Mouse (Mus musculus): ENCODE results near the gene Ccnj. TPM values are rescaled to one million over a fixed set of nuclear protein-coding genes. Genes with fewer than 3 reads are reported as not detected.

Gene Ccnj
- total RNA-seq (2015), result 3.9 and 4.6 TPM in 2 replicates
- total RNA-seq (2017), result 5.5 and 8.4 TPM in 2 replicates

DNA sequence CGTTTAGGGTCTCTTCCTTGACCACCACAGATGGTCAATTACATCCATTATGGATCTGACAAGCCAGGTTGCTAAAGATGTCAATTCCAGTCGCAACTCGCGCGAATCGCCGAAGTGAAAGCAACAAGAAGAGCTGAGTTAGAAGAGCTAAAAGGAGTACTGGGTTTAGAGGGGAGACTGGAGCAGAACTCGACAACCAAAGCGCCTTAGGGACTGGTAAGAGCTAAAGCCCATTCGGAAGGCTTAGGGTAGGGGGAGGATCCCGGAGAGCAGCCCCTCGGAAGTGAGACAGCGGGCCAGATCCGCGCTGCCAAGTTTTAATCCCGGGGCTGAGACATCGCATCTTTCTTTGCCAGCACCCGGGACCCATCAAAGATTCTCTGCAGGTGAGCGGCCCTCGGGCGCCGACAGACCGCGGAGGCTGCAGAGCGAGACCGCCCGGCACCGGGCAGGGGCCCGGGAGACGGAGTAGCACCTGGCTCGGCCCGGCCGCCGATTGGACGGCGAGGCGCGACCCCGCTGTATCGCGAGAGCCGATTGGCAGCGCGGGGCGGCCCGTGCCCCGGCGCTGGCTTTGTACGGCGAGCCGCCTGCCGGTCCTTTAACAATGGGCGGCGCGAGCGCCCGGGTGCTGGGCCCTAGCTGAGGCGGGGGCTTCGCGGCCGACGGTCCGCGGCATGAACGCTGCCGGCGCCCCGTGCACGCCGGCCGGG is at the start of gene Ccnj:
TSS of gene Ccnj (plus strand) at position 577 of the 713 bp plus-strand sequence.
- peak; percentile 88 for ATAC-seq (replicated peaks; ENCODE audit: poor library complexity)

- peak; percentile 46; the same call in 1 of the 2 replicates for ATAC-seq (replicated peaks; ENCODE audit: poor library complexity)
Observed at GRCm38 (mm10) chr19:40788004-40788714, 42.9 kb upstream of the Ccnj start.

DNA sequence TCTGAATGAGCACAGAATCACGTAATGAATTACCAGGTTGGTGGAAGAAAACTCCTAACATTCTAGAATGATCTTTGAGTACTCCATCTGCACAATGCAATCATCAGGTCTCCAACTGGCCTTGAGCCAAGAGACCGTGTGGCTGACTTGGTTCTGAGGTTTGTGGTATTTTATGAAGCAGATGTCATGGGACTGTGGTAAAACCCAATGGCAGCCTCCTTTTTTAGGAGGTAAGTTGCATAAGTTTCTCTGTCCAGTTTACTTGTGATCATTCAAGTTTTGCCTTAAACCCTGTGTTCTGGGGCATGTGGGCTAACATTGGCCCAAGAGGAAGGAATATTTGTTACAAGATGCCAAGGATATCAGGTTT is 42.4 kb upstream of the Ccnj start:
- peak; percentile 83 for ATAC-seq (replicated peaks; ENCODE audit: poor library complexity)

GRCm38 (mm10) chr19:40805176-40805737 is 25.8 kb upstream of the Ccnj start:
- ATAC-seq (replicated peaks; ENCODE audit: poor library complexity), result no peak

DNA sequence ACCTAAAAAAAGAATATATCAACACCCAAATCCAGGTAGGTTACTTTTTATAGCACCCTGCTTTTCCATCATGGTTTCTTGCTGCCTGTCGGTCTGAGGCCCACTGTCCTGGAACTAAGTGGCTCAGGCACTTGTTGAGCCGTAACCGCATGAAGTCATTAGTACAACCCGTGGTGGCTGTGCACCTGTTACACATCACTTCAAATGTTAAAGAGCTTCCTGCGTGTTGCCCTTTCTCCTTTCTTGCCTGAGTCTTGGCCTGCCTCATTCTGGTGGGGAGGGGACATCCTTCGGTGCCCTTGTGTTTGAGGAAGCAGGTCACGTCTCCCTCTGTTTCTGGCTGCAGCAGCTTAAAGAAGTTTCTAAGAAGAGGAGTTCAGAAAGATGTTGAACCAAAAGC is 21.2 kb upstream of the Ccnj start:
- ATAC-seq (replicated peaks; ENCODE audit: poor library complexity), result peak; percentile 33

DNA sequence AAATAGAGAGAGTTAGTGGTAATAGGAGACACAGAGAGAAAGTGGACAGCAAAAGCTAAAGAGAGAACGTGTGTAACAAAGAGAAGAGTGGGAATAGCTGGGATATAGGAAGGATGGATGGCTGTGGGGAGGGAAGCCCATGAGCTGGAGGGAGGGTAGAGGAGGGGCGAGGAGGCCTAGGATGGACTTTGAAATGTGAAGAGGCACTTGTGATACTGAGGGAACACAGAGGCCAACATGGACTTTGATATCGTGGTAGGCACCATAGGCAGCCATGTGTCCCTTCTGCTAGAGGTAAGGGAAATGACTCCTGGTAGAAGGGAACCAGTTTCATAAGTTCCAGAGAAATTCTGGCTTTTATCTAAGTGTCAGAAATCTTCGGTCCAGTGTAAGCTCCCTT is 19.2 kb upstream of the Ccnj start:
- no peak for ATAC-seq (replicated peaks; ENCODE audit: poor library complexity)

DNA sequence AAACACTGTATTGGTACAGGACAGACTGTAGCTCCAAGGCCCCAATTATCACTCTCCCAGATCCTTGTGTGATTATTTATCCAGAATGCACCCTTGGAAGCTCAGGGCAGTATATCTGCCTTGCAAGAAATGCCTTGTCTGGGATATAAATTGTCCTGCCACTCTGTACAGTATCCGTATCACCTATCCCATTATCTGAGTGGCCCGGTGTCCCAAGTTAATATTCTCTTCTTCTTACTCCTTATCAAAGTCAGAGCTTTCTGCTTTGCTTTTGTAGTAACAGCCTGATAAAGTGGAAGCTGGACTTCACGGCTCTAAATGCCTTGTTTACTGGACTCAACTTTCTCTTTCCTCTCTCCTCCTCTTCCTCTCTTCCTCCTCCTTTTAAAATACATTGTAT is 18.3 kb upstream of the Ccnj start:
- no peak for ATAC-seq (replicated peaks; ENCODE audit: poor library complexity)

DNA sequence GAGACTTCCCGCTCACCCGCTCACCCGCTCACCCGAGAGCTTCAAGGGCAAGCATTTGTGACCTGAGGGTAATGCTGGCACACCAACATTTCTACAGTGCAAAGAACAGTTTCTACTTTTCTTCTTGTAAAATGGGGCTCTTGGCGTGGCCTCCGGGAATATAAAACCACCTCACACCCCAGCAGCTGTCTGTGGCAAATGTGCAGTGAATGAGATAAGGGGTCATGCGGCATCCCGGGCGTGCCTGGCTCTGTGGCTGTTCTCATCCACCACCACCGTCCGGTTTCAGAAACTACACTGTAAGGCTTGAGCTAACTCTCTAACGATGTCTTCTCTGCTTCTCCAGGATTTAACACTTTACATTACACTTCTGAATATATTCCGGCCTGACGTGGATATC is 17.7 kb upstream of the Ccnj start:
- peak; percentile 90 for ATAC-seq (replicated peaks; ENCODE audit: poor library complexity)

- no peak for ATAC-seq (replicated peaks; ENCODE audit: poor library complexity)
Observed at GRCm38 (mm10) chr19:40815645-40816183, 15.4 kb upstream of the Ccnj start.

DNA sequence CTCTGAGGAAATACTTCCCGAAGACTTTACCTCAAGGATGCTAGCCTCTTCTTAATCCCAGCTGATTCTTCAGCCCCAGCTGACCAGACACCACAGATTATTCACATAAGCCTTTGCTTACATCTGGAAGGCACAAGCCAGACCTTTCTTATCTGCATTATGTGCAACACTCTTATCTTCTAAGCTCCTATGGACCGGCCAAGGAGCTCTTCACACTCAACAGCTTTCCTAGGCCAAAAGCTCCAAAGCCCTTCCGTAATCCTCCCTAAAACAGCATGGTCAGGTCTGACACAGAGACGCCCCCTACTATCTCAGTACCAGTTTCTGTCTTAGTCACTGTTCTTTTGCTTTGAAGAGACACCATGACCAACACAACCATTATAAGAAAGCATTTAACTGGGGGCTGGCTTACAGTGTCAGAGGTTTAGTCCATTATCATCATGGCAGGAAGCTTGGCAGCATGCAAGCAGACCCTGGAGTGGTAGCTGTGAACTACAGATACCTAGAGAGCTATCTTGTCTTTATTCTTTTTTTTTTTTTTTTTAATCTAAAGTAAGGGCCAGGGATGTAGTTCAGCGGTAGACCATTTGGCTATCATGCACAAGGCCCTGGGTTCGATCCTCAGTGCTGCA is 13.1 kb upstream of the Ccnj start:
- ATAC-seq (replicated peaks; ENCODE audit: poor library complexity), result peak; percentile 35

DNA sequence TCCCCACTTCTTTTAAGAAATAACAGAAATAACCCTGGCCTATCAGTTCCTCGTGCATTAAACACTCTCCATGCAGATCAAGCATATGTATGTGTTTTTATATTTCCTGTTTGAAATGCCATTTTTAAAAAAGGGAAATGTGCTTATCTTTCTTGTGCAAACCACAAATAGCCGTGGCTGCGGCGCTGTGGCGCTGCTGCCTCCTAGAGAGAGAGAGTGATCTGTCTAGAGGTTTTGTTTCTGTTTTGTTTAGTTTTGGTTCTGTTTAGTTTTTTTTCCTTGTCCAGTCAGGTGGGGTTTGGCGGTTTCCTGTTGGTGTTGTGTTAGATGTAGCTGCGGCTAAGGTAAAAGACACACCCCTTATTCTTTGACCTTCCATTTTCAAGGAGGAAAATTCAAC is 12.3 kb upstream of the Ccnj start:
- ATAC-seq (replicated peaks; ENCODE audit: poor library complexity), result peak; percentile 85

DNA sequence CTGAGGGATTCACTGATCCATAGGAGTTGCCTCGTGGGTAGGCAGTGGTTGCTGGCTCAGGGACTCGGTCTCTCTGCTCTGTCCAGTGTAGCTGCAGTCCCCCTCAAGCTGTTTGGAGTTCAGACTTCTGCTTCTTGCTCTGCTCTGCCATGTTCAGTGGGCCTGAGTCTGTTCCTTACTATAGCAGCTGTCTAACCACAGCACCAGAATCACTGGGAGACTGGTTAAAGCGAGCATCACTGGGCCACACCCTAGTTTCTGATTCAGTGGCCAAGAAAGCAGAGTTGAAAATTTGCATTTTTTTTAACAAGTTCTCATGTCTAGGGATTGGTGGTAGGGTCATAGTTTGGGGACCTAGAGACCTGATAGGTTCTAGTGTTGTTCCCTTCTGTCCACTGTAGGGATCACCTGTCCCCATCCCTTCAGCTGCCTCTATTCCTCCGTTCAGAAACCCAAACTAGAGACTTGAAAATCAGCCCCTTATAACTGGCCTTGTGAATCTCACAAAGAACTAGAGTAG is 9.7 kb upstream of the Ccnj start:
- no peak for ATAC-seq (replicated peaks; ENCODE audit: poor library complexity)

- peak; percentile 54 for ATAC-seq (replicated peaks; ENCODE audit: poor library complexity)
Observed at GRCm38 (mm10) chr19:40825636-40826035, 5.4 kb upstream of the Ccnj start.

- 0 out of 2 replicates have a peak, but pooled peaks have one; percentile 21 for ATAC-seq (replicated peaks; ENCODE audit: poor library complexity)
Observed at GRCm38 (mm10) chr19:40826735-40827134, 4.3 kb upstream of the Ccnj start.

DNA sequence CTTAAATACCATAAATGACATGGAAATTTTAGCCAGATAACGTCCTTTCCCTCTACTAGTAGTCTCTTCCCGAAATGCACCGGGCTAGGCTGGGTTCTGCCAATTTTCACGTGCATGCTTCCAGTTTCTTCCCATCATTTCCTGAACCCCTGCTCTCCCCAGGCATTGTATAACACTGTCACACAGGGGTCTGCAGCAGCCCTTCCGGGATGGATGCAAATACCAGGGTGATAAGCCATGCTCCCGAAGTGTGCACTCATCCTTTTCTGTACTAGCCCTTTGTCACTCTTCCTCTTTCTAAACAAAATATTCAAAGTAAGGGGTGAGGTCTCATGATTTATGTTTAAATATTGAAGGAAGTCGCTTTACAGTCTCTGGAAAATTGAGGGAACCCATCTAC is 881 bp upstream of the Ccnj start:
- no peak for ATAC-seq (replicated peaks; ENCODE audit: poor library complexity)

DNA sequence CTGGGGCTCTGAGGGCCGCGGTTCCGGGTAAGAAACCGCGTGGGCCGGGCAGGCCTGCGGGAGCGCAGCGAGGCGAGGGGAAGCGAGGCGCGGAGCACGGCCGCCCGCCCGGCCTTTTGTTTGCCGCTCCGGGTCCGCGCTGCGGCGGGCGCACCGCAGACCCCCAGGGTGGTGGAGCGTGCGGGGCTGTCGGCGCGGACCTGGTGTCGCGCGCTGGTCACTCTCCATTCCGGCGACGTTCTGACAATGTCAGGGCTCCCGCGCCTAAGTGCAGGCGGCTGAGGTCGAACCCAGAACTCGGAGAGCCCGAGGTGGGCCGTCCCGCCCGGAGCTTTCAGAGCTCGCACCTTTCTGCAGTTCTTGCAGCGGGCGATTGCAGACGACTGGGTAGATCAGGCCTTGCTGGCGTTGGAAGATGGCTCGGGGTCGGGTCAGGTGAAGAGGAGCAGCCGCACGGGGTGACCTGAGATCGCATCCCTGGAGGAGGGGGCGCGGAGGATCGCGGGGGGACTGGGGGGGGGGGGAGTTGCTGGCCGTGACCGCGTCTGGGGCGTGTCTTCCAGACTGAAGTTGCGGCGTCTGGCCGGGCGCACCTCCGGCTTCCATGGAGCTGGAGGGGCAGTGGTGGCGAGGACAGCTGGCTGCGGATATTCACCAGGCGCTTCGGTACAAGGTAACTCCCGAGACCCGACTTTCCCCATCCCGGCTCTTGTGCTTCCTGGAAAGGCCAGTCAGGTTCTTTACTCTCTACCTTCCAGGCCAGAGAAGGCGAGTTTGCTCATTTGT is 530 bp downstream of the Ccnj start:
- ATAC-seq (replicated peaks; ENCODE audit: poor library complexity), result peak; percentile 37

DNA sequence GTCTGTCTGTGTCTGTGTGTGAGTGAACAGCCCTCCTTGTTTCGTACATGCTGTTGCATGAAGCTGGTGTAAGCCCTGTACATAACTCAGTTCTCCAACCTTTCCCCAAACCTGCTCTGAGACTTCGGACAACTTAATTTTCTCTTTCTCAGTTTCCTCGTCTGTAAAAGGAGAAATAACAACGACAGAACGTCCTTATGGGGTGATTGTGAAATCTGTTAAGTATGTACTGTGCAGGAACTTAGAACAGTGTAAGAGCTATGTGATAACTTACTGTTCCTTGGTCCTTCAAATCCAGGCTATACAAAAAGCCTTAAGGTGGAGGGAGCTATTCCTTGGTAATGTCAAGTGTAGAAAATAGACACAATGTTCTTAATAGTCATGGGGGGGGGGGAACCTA is 1.3 kb downstream of the Ccnj start:
- peak; percentile 30 for ATAC-seq (replicated peaks; ENCODE audit: poor library complexity)

GRCm38 (mm10) chr19:40834436-40834835 is 3.4 kb downstream of the Ccnj start:
- no peak for ATAC-seq (replicated peaks; ENCODE audit: poor library complexity)

DNA sequence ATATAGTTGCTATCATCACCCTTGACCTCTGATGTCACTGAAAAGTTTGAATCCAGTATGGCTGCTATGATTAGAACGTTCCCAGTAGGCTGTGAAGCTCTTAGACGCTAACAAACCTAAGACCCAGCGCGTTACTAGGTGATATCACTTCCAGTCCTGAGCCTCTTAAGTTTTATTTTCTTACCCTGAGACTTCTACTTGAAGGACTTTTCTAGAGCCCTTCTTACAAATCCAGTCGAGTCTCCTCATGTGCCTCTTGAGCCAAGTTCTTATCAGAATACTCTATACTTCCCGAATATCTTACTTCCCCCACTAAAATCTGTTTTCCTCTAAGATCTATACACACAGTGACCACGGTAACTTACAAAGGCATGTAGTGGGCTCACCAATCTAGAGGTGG is 7.1 kb downstream of the Ccnj start:
- no peak for ATAC-seq (replicated peaks; ENCODE audit: poor library complexity)

GRCm38 (mm10) chr19:40840303-40840702 is 9.2 kb downstream of the Ccnj start:
- ATAC-seq (replicated peaks; ENCODE audit: poor library complexity), result 0 out of 2 replicates have a peak, but pooled peaks have one; percentile 26

Measured in megakaryocyte progenitor cell, adult 5-6 weeks (primary cell).